Mouse (Mus musculus): ENCODE data around the gene Wap.
A peak's percentile ranks its signal among the peaks of the same experiment; 100 is the strongest.

Gene Wap

GRCm38 (mm10) chr11:6626388-6626772, 12.1 kb downstream of the Wap start:
- DNase-seq: no peak

GRCm38 (mm10) chr11:6625478-6626387, 12.7 kb downstream of the Wap start, which contains the start of gene Tbrg4:
TSS of gene Tbrg4 (minus strand) at chr11:6626067.
- DNase-seq: peak; percentile 93

GRCm38 (mm10) chr11:6624619-6625382, 13.6 kb downstream of the Wap start:
- DNase-seq: no peak

- peak; percentile 34 for DNase-seq
Observed at GRCm38 (mm10) chr11:6623704-6624103, 14.7 kb downstream of the Wap start.

GRCm38 (mm10) chr11:6615250-6616205, 22.9 kb downstream of the Wap start:
- no peak for DNase-seq

- DNase-seq: no peak
Observed at GRCm38 (mm10) chr11:6605491-6606399, 32.7 kb downstream of the Wap start, which contains the start of gene Nacad. TSS of gene Nacad (minus strand) at chr11:6606053.

GRCm38 (mm10) chr11:6605021-6605481, 33.4 kb downstream of the Wap start:
- DNase-seq: no peak

- DNase-seq: no peak
Observed at GRCm38 (mm10) chr11:6604604-6604936, 33.9 kb downstream of the Wap start.

GRCm38 (mm10) chr11:6603887-6604603, 34.4 kb downstream of the Wap start:
- DNase-seq: no peak

- no peak for DNase-seq
Observed at GRCm38 (mm10) chr11:6603224-6603623, 35.2 kb downstream of the Wap start.

- DNase-seq: no peak
Observed at GRCm38 (mm10) chr11:6602662-6603061, 35.8 kb downstream of the Wap start.

GRCm38 (mm10) chr11:6601649-6602480, 36.6 kb downstream of the Wap start:
- no peak for DNase-seq

- DNase-seq: peak; percentile 56
Observed at GRCm38 (mm10) chr11:6600284-6600944, 38.0 kb downstream of the Wap start.

GRCm38 (mm10) chr11:6599831-6600230, 38.6 kb downstream of the Wap start:
- DNase-seq: no peak

- peak; percentile 68 for DNase-seq
Observed at GRCm38 (mm10) chr11:6599011-6599681, 39.3 kb downstream of the Wap start.

- DNase-seq: no peak
Observed at GRCm38 (mm10) chr11:6598191-6598889, 40.1 kb downstream of the Wap start.

GRCm38 (mm10) chr11:6597523-6597922, 40.9 kb downstream of the Wap start:
- DNase-seq: no peak

GRCm38 (mm10) chr11:6596616-6597015, 41.8 kb downstream of the Wap start:
- no peak for DNase-seq

All from liver (tissue).